Mouse (Mus musculus) lung, adult 2 months (tissue): ENCODE data around the gene Hsf5. TPM values are rescaled to one million over a fixed set of nuclear protein-coding genes. Genes with fewer than 3 reads are reported as not detected.

ENCODE experiments used
- DNase-seq: peaks from one replicate; pipeline ENCODE4 v3.0.0; 2022
- H3K4me1 ChIP-seq: fragments of 200-500 bp; 2 replicates; pipeline ENCODE4 v1.6.1; 2011; ENCODE audit warnings: low read length; ENCODE audit not compliant: control insufficient read depth, insufficient read depth
- H3K4me3 ChIP-seq: fragments of 200-500 bp; replicated peaks from 2 replicates; pipeline ENCODE3; 2011; ENCODE audit warnings: low read depth, mild to moderate bottlenecking, control low read depth, low read length; ENCODE audit errors: extremely low read depth
- CTCF ChIP-seq: fragments of 200-500 bp; IDR thresholded peaks from 2 replicates; pipeline ENCODE4 v1.5.1; 2011; ENCODE audit warnings: mild to moderate bottlenecking, low read length, control low read depth; ENCODE audit not compliant: insufficient read depth
- POLR2A ChIP-seq: fragments of 200-500 bp; IDR thresholded peaks from 2 replicates; pipeline ENCODE4 v1.6.1; 2011; ENCODE audit warnings: low read depth, mild to moderate bottlenecking, control low read depth, low read length, borderline replicate concordance; ENCODE audit errors: extremely low read depth
- WGBS: fragments of 180-500 bp; shearing (Covaris S2); methylation state at CpG from one replicate; pipeline ENCODE4 v1.1.7; 2018; 5-methylcytosine and 5-hydroxymethylcytosine counted together
- polyA plus RNA-seq: library from polyadenylated mRNA; depleted of rRNA; stranded (reverse); fragments of >200 nt; gene quantifications from 2 replicates; pipeline ENCODE4 v1.2.3, GENCODE M21; 2012

The Hsf5 gene
- polyA plus RNA-seq, 1 experiment = 0.02 TPM

DNA sequence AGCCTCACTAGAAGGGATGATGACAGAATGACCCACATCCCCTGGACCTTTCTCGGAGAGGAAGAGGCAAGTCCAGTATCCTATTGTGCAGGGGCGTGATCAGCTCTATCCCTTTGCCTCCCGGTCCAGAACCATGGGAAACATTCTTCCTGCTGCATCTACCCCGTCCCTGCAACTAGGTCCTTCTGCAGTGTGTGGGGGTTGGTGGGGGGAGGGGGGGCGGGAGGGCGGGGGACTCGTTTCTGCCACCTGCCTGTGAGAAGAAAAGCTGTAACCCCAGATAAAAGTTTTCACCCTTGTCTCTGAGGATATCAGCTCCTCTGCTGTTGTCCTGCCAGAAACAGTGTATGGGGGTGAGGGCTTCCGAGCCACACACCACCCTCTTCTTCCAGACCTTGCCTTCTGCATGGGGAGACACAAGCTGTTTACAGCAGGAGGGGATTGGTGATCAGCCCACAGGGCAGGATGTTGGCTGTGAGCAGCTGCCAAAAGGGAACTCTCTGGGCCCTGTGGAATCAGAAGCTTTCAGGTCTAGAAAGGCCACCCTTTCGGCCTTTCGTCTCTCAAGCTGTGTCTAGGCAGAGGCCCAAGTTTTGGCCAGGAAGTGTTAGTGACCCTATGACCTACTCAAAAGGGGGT, 37.9 kb upstream of the Hsf5 start:
- Histone ChIP-seq H3K4me3 (peak overlapping the region; percentile 79), H3K4me1 (peaks cover 8% of the 10 kb centered on the region)
- WGBS = 10% methylated on average over 10 of the region's 10 CpGs
- DNase-seq = peak; percentile 42
- TF ChIP-seq POLR2A (peak; percentile 55; the same call in 1 of the 2 replicates), CTCF (no peak)

GRCm38 (mm10) chr11:87579713-87580112, 37.3 kb upstream of the Hsf5 start:
- peak overlapping the region; percentile 71 for H3K4me3 ChIP-seq
- no peak for DNase-seq
- peaks cover 12% of the 10 kb centered on the region for H3K4me1 ChIP-seq
- TF ChIP-seq POLR2A = no peak
- 23% methylated on average over 1 of the region's 1 CpGs for WGBS

DNA sequence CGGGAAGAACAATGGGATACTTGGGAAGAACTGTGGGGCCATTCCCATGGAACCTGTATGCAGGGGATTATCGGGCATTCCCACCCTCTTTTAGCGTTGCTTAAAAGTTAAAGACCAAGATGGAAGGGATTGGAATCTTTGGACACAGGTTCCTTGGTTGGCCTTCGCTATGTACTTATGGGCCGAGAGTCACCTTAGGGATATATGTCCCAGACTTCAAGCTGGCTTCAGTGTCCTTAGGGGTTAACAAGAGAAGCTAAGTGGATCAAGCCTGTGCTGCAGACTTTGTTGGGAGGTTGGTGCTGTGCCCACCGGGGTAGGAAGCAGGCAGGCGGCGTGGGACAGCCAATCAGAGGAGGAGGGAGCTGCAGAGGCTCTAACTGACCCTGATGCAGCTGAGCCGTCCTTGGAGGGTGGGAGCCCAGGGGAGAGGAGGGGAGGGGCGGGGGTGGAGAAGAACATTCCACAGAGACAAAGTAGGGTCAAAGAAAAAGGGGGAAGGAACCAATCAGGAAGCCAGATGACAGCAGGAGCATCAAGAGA, 36.4 kb upstream of the Hsf5 start:
- 55% methylated on average over 10 of the region's 10 CpGs for WGBS
- Histone ChIP-seq H3K4me1 (peaks cover 12% of the 10 kb centered on the region), H3K4me3 (peak overlapping the region; percentile 2)
- DNase-seq = no peak
- TF ChIP-seq CTCF (no peak), POLR2A (peak; percentile 16; the same call in 1 of the 2 replicates)

DNA sequence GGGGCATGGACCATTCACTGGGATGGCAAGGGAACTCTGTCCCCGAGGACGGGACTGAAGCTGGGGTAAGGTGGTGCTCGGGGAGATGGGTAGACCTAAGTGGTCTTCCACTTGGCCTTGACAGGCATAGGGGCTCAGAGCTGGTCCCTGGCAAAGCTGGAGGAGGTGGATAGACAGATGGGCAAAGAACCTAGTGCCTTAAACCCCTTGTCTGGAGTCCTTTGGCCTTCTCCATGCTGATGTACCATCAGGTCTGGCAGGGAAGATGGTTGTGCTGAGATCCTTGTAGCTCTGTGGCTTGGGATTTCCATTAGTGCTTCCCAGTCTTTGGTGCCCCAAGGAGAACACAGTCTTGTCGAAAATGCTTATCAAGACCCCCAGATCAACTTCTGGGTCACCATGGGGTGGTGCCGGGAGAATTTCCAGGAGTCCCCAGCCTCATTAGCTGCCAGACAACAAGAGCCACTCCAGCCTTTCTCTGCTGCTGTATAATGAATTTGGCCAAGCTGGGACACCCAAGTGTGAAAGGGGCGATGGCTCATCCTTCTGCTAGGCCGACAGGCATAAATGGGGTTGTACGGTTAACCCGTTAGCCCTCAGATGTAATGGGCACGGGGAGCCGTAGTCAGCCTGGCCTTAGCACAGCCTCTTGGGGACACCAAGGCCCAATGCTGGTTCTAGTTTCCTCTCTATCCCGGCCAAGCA, 35.7 kb upstream of the Hsf5 start:
- WGBS = 77% methylated on average over 12 of the region's 12 CpGs
- H3K4me1 ChIP-seq = peaks cover 12% of the 10 kb centered on the region

DNA sequence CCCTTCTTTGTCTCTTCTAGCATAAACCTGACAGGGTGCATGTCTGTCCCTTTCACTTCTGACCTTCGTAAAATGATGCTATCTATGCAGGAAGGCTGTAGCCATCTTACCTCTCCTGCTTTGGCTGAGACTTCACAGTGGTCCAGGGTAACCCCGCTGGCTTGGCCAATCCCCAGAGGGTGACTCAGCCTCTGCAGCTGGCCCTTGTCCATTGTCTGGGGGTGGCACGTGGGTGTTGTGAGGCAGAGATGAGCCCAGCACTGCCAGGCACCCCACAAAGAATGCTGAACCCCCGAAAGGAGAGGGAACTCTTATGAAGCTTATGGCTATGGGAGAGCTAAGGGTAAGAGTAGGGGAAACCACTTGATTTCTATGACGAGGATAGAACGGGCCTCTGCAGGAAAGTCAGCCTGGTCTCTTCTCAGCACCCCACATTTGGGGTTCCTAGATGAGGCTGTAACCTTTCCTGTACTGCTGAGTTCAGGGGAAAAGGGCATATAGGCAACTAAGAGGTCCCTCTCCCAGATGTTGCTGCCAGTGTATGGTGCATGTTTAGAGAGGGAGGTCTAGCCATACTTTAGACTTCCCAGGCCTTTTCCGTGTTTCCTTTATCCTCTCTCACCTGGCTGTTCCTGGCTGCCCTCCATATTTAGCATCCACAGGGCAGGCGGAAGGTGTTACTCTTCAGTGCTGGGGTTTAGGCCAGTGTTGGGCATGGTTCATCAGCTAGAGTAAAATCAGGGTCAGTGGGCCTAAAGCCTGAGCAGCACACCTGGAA, 34.8 kb upstream of the Hsf5 start:
- peaks cover 12% of the 10 kb centered on the region for H3K4me1 ChIP-seq
- 55% methylated on average over 8 of the region's 8 CpGs for WGBS
- DNase-seq = no peak
- TF ChIP-seq CTCF = no peak
- TF ChIP-seq POLR2A = no peak
- H3K4me3 ChIP-seq = peak overlapping the region; percentile 7

More for the DNA sequence above, 35.7 kb upstream of the Hsf5 start:
- TF ChIP-seq POLR2A (no peak), CTCF (no peak)
- H3K4me3 ChIP-seq = peak overlapping the region; percentile 47
- no peak for DNase-seq

GRCm38 (mm10) chr11:87583291-87584034, 33.5 kb upstream of the Hsf5 start:
- no peak for DNase-seq
- TF ChIP-seq POLR2A = no peak
- no peak for TF ChIP-seq CTCF
- Histone ChIP-seq H3K4me1 (peaks cover 7% of the 10 kb centered on the region), H3K4me3 (no peak overlapping the region)
- WGBS = 60% methylated on average over 6 of the region's 6 CpGs

- TF ChIP-seq CTCF = no peak
- TF ChIP-seq POLR2A = no peak
Observed at GRCm38 (mm10) chr11:87584711-87585505, 32.1 kb upstream of the Hsf5 start.

DNA sequence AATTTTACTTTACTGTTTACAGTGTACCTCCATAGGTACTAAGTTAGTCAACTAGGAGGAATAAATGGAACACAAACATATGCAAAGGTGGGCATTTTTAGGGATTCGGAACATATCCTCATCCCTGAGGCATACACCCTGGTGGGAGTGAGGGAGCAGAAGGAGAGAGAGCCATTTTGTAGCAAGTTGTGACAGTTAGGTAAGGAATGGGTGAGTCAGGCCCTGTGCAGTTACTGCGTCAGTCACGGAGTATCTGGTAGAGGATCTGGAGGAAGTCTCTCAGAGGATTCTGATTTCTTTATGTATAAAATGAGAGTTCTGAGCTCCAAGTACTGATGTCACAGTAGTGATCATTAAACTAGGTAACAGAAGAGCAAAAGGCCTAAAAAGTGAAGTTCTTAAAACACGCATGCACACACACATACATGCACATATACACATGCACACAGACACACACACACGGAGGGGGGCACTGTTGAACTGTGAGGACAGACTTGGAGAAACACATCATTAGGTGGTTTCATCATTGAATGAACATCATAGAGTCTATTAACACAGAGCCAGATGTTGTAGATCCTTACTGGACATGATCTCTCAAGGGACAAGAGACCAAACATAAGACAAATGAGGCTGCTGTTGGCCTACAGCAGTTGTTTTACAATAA, 29.6 kb upstream of the Hsf5 start:
- no peak overlapping the region for H3K4me3 ChIP-seq
- WGBS = 75% methylated on average over 5 of the region's 5 CpGs
- no peak for DNase-seq
- H3K4me1 ChIP-seq = peaks cover 9% of the 10 kb centered on the region
- TF ChIP-seq POLR2A (no peak), CTCF (no peak)

More at GRCm38 (mm10) chr11:87584711-87585505, 32.1 kb upstream of the Hsf5 start:
- DNase-seq = no peak
- 56% methylated on average over 10 of the region's 10 CpGs for WGBS
- Histone ChIP-seq H3K4me1 (peaks cover 8% of the 10 kb centered on the region), H3K4me3 (no peak overlapping the region)
